Mouse (Mus musculus) kidney, postnatal 4 days (tissue): Measurements from ENCODE around the gene Lemd1.

Experiments used
- DNase-seq, 2 experiments: peaks; one replicate each; pipeline ENCODE4 v3.0.0; 2021; ENCODE audit warnings: mixed read lengths in 2 of 2

Gene Lemd1

GRCm38 (mm10) chr1:132295506-132295905, 104.3 kb downstream of the Lemd1 start:
- no peak for DNase-seq

- DNase-seq = no peak
Observed at GRCm38 (mm10) chr1:132296051-132296450, 104.8 kb downstream of the Lemd1 start.

DNA sequence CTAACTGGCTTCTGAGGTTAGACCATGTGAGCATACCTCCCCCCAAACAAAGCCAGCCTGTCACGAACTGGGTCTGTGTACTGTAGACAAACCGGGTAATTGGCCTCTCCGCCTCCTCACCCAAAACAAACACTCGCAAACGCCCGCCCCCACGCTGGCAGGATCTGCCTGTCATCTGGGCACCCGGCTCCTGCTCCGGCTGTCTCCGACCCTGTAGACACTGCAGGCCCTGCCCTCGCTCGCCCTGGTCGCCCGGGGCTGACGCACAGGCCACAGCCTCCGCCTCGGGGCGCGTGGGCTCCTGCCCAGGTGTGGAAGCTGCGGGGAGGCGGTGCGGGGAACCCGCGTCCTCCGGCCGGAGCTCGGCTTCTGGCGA, 107.2 kb downstream of the Lemd1 start, which contains the start of gene Klhdc8a:
Gene Klhdc8a, plus strand, starts transcription at position 202 of the 376 bp plus-strand sequence.
- peak; percentile 67 to 79 for DNase-seq

GRCm38 (mm10) chr1:132298801-132299464, 107.7 kb downstream of the Lemd1 start:
- DNase-seq = peak; percentile 61 to 80

GRCm38 (mm10) chr1:132299744-132300143, 108.5 kb downstream of the Lemd1 start:
- DNase-seq = no peak

GRCm38 (mm10) chr1:132301242-132301641, 110.0 kb downstream of the Lemd1 start:
- DNase-seq = no peak

DNA sequence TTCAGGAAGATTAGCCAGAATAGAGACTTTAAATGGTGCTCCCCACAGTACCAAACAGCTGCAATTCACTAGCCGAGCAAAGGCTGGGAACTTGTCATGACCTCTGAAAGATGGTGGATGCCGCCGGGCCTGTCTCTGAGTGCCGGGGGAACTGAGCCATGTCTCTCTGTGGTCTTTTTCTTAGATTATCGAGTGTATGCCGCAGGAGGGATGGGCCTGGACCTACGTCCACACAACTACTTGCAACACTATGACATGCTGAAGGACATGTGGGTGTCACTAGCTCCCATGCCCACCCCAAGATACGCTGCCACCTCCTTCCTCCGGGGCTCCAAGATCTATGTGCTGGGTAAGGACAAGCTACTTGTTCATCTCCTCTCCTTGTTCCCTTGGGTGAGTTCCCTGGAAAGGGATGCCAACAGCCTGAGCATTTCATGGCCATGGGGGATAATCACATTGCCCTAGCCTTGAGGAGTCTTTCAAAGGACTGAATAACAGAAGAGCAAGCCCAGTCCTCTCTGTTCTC, 111.2 kb downstream of the Lemd1 start:
- DNase-seq = no peak

DNA sequence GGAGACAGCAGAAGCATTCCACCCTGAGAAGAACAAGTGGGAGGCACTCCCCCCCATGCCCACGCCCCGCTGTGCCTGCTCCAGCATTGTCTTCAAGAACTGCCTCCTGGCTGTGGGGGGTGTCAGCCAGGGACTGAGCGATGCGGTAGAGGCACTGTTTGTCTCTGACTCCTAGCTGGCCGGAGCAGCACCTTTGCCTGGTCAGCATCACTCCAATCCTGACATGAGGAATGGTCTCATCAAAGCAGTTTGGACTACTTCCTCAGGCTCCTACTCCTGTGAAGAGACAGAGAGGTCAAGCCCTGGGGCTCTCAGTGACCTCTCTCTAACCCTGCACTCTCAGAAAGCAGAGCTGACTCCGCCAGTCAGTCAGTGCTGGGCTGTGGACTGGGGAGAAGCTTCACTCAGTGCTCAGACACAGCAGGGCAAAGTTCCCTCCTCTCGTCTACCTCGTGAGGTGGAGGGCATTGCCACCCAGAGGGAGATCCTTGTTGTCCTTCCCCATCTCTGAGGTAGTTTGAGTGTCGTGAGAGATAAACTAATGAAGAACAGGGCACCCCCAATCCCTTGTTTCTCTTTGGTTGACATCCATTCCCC, 113.5 kb downstream of the Lemd1 start:
- no peak for DNase-seq

GRCm38 (mm10) chr1:132306160-132306559, 114.9 kb downstream of the Lemd1 start:
- DNase-seq = peak; percentile 81 to 82

- DNase-seq = peak; percentile 58 to 64
Observed at GRCm38 (mm10) chr1:132306808-132307207, 115.6 kb downstream of the Lemd1 start.

DNA sequence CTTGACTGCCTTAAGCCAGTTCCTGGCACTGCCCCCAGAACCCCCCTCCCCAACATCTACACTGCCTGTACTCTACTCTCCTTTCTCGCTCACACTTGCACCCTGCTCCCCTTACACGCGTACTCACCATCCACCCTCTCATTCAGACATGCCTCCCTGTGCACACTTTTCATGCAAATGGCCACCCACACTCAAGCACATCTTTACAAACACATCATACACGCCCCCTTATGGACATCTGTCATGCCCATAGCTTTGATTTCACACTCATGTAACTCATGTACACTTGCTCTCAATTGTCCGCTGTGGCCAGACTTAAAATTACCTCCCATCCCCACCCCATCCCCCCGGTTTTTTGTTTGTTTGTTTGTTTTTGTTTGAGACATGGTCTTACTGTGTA, 116.7 kb downstream of the Lemd1 start:
- no peak for DNase-seq

DNA sequence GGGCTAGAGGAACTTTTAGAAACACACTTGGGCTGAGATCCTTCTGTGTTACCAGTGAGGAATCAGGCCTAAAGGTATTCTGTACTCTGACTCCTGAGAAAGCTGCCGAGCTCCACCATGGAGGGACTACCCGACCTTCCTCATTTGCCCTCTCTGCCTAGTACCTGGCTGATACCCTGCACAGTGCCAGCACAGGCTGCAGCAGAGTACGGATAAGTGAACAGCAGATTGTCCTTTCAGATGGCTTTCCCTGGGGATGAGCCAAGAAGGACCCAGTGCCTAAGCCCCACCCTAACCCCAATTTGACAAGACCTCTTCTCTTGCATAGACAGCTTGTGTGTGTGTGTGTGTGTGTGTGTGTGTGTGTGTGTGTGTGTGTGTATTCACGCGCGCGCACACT, 117.4 kb downstream of the Lemd1 start:
- DNase-seq = no peak
